Mouse (Mus musculus) 416B (cell line): ENCODE measurements around the gene Zcchc2.

Experiments used
- DNase-seq: peaks from one replicate; pipeline ENCODE4 v3.0.0; 2011; ENCODE audit warnings: low read depth

The Zcchc2 gene

GRCm38 (mm10) chr1:105988903-105989639, 1.1 kb upstream of the Zcchc2 start:
- DNase-seq: peak; percentile 39

GRCm38 (mm10) chr1:105989640-105989984, 594 bp upstream of the Zcchc2 start:
- DNase-seq: peak; percentile 41

GRCm38 (mm10) chr1:105990911-105991761, 930 bp downstream of the Zcchc2 start:
- peak; percentile 58 for DNase-seq

- DNase-seq: peak; percentile 46
Observed at GRCm38 (mm10) chr1:105991931-105992837, 2.0 kb downstream of the Zcchc2 start.

GRCm38 (mm10) chr1:105993196-105993595, 3.0 kb downstream of the Zcchc2 start:
- peak; percentile 69 for DNase-seq

- peak; percentile 88 for DNase-seq
Observed at GRCm38 (mm10) chr1:105993601-105994209, 3.5 kb downstream of the Zcchc2 start.

GRCm38 (mm10) chr1:105995966-105996365, 5.8 kb downstream of the Zcchc2 start:
- peak; percentile 64 for DNase-seq

- DNase-seq: peak; percentile 56
Observed at GRCm38 (mm10) chr1:105997282-105997681, 7.1 kb downstream of the Zcchc2 start.

- no peak for DNase-seq
Observed at GRCm38 (mm10) chr1:105999802-106000201, 9.6 kb downstream of the Zcchc2 start.

- DNase-seq: no peak
Observed at GRCm38 (mm10) chr1:106007581-106007980, 17.4 kb downstream of the Zcchc2 start.

GRCm38 (mm10) chr1:106011097-106011496, 20.9 kb downstream of the Zcchc2 start:
- DNase-seq: no peak

GRCm38 (mm10) chr1:106013759-106014158, 23.6 kb downstream of the Zcchc2 start:
- DNase-seq: no peak

- DNase-seq: no peak
Observed at GRCm38 (mm10) chr1:106016262-106016661, 26.1 kb downstream of the Zcchc2 start.

GRCm38 (mm10) chr1:106019854-106020253, 29.6 kb downstream of the Zcchc2 start:
- DNase-seq: no peak

GRCm38 (mm10) chr1:106022998-106023397, 32.8 kb downstream of the Zcchc2 start:
- DNase-seq: no peak

- no peak for DNase-seq
Observed at GRCm38 (mm10) chr1:106024254-106024653, 34.0 kb downstream of the Zcchc2 start.

GRCm38 (mm10) chr1:106024778-106025177, 34.6 kb downstream of the Zcchc2 start:
- no peak for DNase-seq

GRCm38 (mm10) chr1:106029769-106030168, 39.6 kb downstream of the Zcchc2 start:
- no peak for DNase-seq

GRCm38 (mm10) chr1:106030331-106030730, 40.1 kb downstream of the Zcchc2 start:
- DNase-seq: no peak

- DNase-seq: no peak
Observed at GRCm38 (mm10) chr1:106030886-106031285, 40.7 kb downstream of the Zcchc2 start.

GRCm38 (mm10) chr1:106031908-106032307, 41.7 kb downstream of the Zcchc2 start:
- DNase-seq: peak; percentile 14

GRCm38 (mm10) chr1:106034776-106035175, 44.6 kb downstream of the Zcchc2 start:
- DNase-seq: no peak
